Mouse (Mus musculus) embryonic fibroblast, embryonic 13.5 days (primary cell): ENCODE results near the gene Gapdh.

Source experiments
- CTCF ChIP-seq: IDR thresholded peaks from 2 replicates; pipeline ENCODE4 v1.5.1; 2011; ENCODE audit warnings: mild to moderate bottlenecking, control low read depth, low read length, moderate library complexity, borderline replicate concordance; ENCODE audit not compliant: insufficient read depth
- POLR2A ChIP-seq: IDR thresholded peaks from 2 replicates; pipeline ENCODE4 v1.6.1; 2011; ENCODE audit warnings: low read depth, mild to moderate bottlenecking, control low read depth, low read length, moderate library complexity

- TF ChIP-seq CTCF (no peak), POLR2A (no peak; the same call in 1 of the 2 replicates)
Measured at GRCm38 (mm10) chr6:125163801-125164657, 2.2 kb downstream of the Gapdh start.
